Mouse (Mus musculus): ENCODE results near the gene Tnfrsf1b. TPM values are rescaled to one million over a fixed set of nuclear protein-coding genes. Genes with fewer than 3 reads are reported as not detected.

Tnfrsf1b gene
- polyA plus RNA-seq, 1 experiment from 2014 or later, result 1.1 TPM

GRCm38 (mm10) chr4:145239049-145239830 is 7.4 kb downstream of the Tnfrsf1b start:
- Histone ChIP-seq H3K27me3 (ENCODE audit: control insufficient read depth, insufficient read depth, low read length) (no peaks in the 10 kb centered on the region), H3K4me3 (ENCODE audit: low read depth, low read length) (no peak overlapping the region), H3K9me3 (replicated peaks; ENCODE audit: control insufficient read depth, low read length) (no peaks in the 10 kb centered on the region), H3K4me2 (ENCODE audit: low read depth, low read length) (no peak overlapping the region), H3K27ac (replicated peaks; ENCODE audit: low read depth, low read length) (no peak overlapping the region), H3K4me1 (ENCODE audit: control insufficient read depth, insufficient read depth, low read length) (no peaks in the 10 kb centered on the region), H3K36me3 (replicated peaks; ENCODE audit: control insufficient read depth, insufficient read depth, low read depth, low read length) (no peaks in the 10 kb centered on the region), H3K9ac (replicated peaks; ENCODE audit: low read length) (no peak overlapping the region)
- no peak for ATAC-seq (replicated peaks; ENCODE audit: insufficient number of reproducible peaks, low FRiP score, low TSS enrichment, low read depth)
- no peak for DNase-seq (ENCODE audit: low spot score)
- 41% methylated on average over 4 of the region's 4 CpGs for WGBS

GRCm38 (mm10) chr4:145236027-145236426 is 10.6 kb downstream of the Tnfrsf1b start:
- no peaks in the 10 kb centered on the region for H3K4me1 ChIP-seq (ENCODE audit: control insufficient read depth, insufficient read depth, low read length)
- H3K36me3 ChIP-seq (replicated peaks; ENCODE audit: control insufficient read depth, insufficient read depth, low read depth, low read length), result no peaks in the 10 kb centered on the region
- 90% methylated on average over 7 of the region's 7 CpGs for WGBS
- no peak overlapping the region for H3K27ac ChIP-seq (replicated peaks; ENCODE audit: low read depth, low read length)
- no peak overlapping the region for H3K4me2 ChIP-seq (ENCODE audit: low read depth, low read length)
- DNase-seq (ENCODE audit: low spot score), result no peak
- no peak overlapping the region for H3K4me3 ChIP-seq (ENCODE audit: low read depth, low read length)
- H3K9ac ChIP-seq (replicated peaks; ENCODE audit: low read length), result no peak overlapping the region
- no peaks in the 10 kb centered on the region for H3K9me3 ChIP-seq (replicated peaks; ENCODE audit: control insufficient read depth, low read length)
- H3K27me3 ChIP-seq (ENCODE audit: control insufficient read depth, insufficient read depth, low read length), result no peaks in the 10 kb centered on the region
- ATAC-seq (replicated peaks; ENCODE audit: insufficient number of reproducible peaks, low FRiP score, low TSS enrichment, low read depth), result no peak

GRCm38 (mm10) chr4:145233487-145234228 is 13.0 kb downstream of the Tnfrsf1b start:
- Histone ChIP-seq H3K4me2 (ENCODE audit: low read depth, low read length) (no peak overlapping the region), H3K4me1 (ENCODE audit: control insufficient read depth, insufficient read depth, low read length) (no peaks in the 10 kb centered on the region), H3K27ac (replicated peaks; ENCODE audit: low read depth, low read length) (no peak overlapping the region), H3K9me3 (replicated peaks; ENCODE audit: control insufficient read depth, low read length) (no peaks in the 10 kb centered on the region), H3K36me3 (replicated peaks; ENCODE audit: control insufficient read depth, insufficient read depth, low read depth, low read length) (no peaks in the 10 kb centered on the region), H3K27me3 (ENCODE audit: control insufficient read depth, insufficient read depth, low read length) (no peaks in the 10 kb centered on the region), H3K9ac (replicated peaks; ENCODE audit: low read length) (no peak overlapping the region), H3K4me3 (ENCODE audit: low read depth, low read length) (no peak overlapping the region)
- WGBS, result 52% methylated on average over 3 of the region's 3 CpGs
- DNase-seq (ENCODE audit: low spot score), result no peak
- no peak for ATAC-seq (replicated peaks; ENCODE audit: insufficient number of reproducible peaks, low FRiP score, low TSS enrichment, low read depth)

GRCm38 (mm10) chr4:145231732-145232131 is 14.9 kb downstream of the Tnfrsf1b start:
- Histone ChIP-seq H3K27ac (replicated peaks; ENCODE audit: low read depth, low read length) (no peak overlapping the region), H3K4me1 (ENCODE audit: control insufficient read depth, insufficient read depth, low read length) (no peaks in the 10 kb centered on the region), H3K4me3 (ENCODE audit: low read depth, low read length) (no peak overlapping the region), H3K9me3 (replicated peaks; ENCODE audit: control insufficient read depth, low read length) (no peaks in the 10 kb centered on the region), H3K9ac (replicated peaks; ENCODE audit: low read length) (no peak overlapping the region), H3K27me3 (ENCODE audit: control insufficient read depth, insufficient read depth, low read length) (no peaks in the 10 kb centered on the region), H3K36me3 (replicated peaks; ENCODE audit: control insufficient read depth, insufficient read depth, low read depth, low read length) (no peaks in the 10 kb centered on the region), H3K4me2 (ENCODE audit: low read depth, low read length) (no peak overlapping the region)
- DNase-seq (ENCODE audit: low spot score) (no peak), ATAC-seq (replicated peaks; ENCODE audit: insufficient number of reproducible peaks, low FRiP score, low TSS enrichment, low read depth) (no peak)
- 86% methylated on average over 5 of the region's 5 CpGs for WGBS

GRCm38 (mm10) chr4:145230647-145231046 is 16.0 kb downstream of the Tnfrsf1b start:
- no peak for DNase-seq (ENCODE audit: low spot score)
- Histone ChIP-seq H3K4me2 (ENCODE audit: low read depth, low read length) (no peak overlapping the region), H3K9ac (replicated peaks; ENCODE audit: low read length) (no peak overlapping the region), H3K4me1 (ENCODE audit: control insufficient read depth, insufficient read depth, low read length) (no peaks in the 10 kb centered on the region), H3K9me3 (replicated peaks; ENCODE audit: control insufficient read depth, low read length) (no peaks in the 10 kb centered on the region), H3K36me3 (replicated peaks; ENCODE audit: control insufficient read depth, insufficient read depth, low read depth, low read length) (no peaks in the 10 kb centered on the region), H3K27ac (replicated peaks; ENCODE audit: low read depth, low read length) (no peak overlapping the region), H3K27me3 (ENCODE audit: control insufficient read depth, insufficient read depth, low read length) (no peaks in the 10 kb centered on the region), H3K4me3 (ENCODE audit: low read depth, low read length) (no peak overlapping the region)
- ATAC-seq (replicated peaks; ENCODE audit: insufficient number of reproducible peaks, low FRiP score, low TSS enrichment, low read depth), result no peak
- WGBS, result 91% methylated on average over 2 of the region's 2 CpGs

- no peak overlapping the region for H3K27ac ChIP-seq (replicated peaks; ENCODE audit: low read depth, low read length)
- no peak overlapping the region for H3K9ac ChIP-seq (replicated peaks; ENCODE audit: low read length)
- WGBS, result 86% methylated on average over 5 of the region's 5 CpGs
- no peak for DNase-seq (ENCODE audit: low spot score)
- H3K4me1 ChIP-seq (ENCODE audit: control insufficient read depth, insufficient read depth, low read length), result no peaks in the 10 kb centered on the region
- no peak overlapping the region for H3K4me2 ChIP-seq (ENCODE audit: low read depth, low read length)
- H3K36me3 ChIP-seq (replicated peaks; ENCODE audit: control insufficient read depth, insufficient read depth, low read depth, low read length), result no peaks in the 10 kb centered on the region
- ATAC-seq (replicated peaks; ENCODE audit: insufficient number of reproducible peaks, low FRiP score, low TSS enrichment, low read depth), result 0 out of 2 replicates have a peak, but pooled peaks have one; percentile 27
- H3K4me3 ChIP-seq (ENCODE audit: low read depth, low read length), result no peak overlapping the region
- no peaks in the 10 kb centered on the region for H3K27me3 ChIP-seq (ENCODE audit: control insufficient read depth, insufficient read depth, low read length)
- no peaks in the 10 kb centered on the region for H3K9me3 ChIP-seq (replicated peaks; ENCODE audit: control insufficient read depth, low read length)
Measured at GRCm38 (mm10) chr4:145229524-145230163, 17.0 kb downstream of the Tnfrsf1b start.

- no peaks in the 10 kb centered on the region for H3K9me3 ChIP-seq (replicated peaks; ENCODE audit: control insufficient read depth, low read length)
- H3K4me2 ChIP-seq (ENCODE audit: low read depth, low read length), result no peak overlapping the region
- ATAC-seq (replicated peaks; ENCODE audit: insufficient number of reproducible peaks, low FRiP score, low TSS enrichment, low read depth) (no peak), DNase-seq (ENCODE audit: low spot score) (no peak)
- WGBS, result 88% methylated on average over 6 of the region's 6 CpGs
- no peaks in the 10 kb centered on the region for H3K27me3 ChIP-seq (ENCODE audit: control insufficient read depth, insufficient read depth, low read length)
- H3K4me1 ChIP-seq (ENCODE audit: control insufficient read depth, insufficient read depth, low read length), result no peaks in the 10 kb centered on the region
- no peak overlapping the region for H3K27ac ChIP-seq (replicated peaks; ENCODE audit: low read depth, low read length)
- H3K9ac ChIP-seq (replicated peaks; ENCODE audit: low read length), result no peak overlapping the region
- H3K36me3 ChIP-seq (replicated peaks; ENCODE audit: control insufficient read depth, insufficient read depth, low read depth, low read length), result no peaks in the 10 kb centered on the region
- no peak overlapping the region for H3K4me3 ChIP-seq (ENCODE audit: low read depth, low read length)
Measured at GRCm38 (mm10) chr4:145229051-145229450, 17.6 kb downstream of the Tnfrsf1b start.

GRCm38 (mm10) chr4:145224613-145225012 is 22.1 kb downstream of the Tnfrsf1b start:
- ATAC-seq (replicated peaks; ENCODE audit: insufficient number of reproducible peaks, low FRiP score, low TSS enrichment, low read depth) (no peak), DNase-seq (ENCODE audit: low spot score) (no peak)
- Histone ChIP-seq H3K27ac (replicated peaks; ENCODE audit: low read depth, low read length) (no peak overlapping the region), H3K9ac (replicated peaks; ENCODE audit: low read length) (no peak overlapping the region), H3K9me3 (replicated peaks; ENCODE audit: control insufficient read depth, low read length) (no peaks in the 10 kb centered on the region), H3K36me3 (replicated peaks; ENCODE audit: control insufficient read depth, insufficient read depth, low read depth, low read length) (no peaks in the 10 kb centered on the region), H3K4me1 (ENCODE audit: control insufficient read depth, insufficient read depth, low read length) (no peaks in the 10 kb centered on the region), H3K4me2 (ENCODE audit: low read depth, low read length) (no peak overlapping the region), H3K27me3 (ENCODE audit: control insufficient read depth, insufficient read depth, low read length) (no peaks in the 10 kb centered on the region), H3K4me3 (ENCODE audit: low read depth, low read length) (no peak overlapping the region)
- 91% methylated on average over 4 of the region's 4 CpGs for WGBS
